Comparison of ENCODE assay signal across 27 mouse cellular contexts in the genomic region with DNA sequence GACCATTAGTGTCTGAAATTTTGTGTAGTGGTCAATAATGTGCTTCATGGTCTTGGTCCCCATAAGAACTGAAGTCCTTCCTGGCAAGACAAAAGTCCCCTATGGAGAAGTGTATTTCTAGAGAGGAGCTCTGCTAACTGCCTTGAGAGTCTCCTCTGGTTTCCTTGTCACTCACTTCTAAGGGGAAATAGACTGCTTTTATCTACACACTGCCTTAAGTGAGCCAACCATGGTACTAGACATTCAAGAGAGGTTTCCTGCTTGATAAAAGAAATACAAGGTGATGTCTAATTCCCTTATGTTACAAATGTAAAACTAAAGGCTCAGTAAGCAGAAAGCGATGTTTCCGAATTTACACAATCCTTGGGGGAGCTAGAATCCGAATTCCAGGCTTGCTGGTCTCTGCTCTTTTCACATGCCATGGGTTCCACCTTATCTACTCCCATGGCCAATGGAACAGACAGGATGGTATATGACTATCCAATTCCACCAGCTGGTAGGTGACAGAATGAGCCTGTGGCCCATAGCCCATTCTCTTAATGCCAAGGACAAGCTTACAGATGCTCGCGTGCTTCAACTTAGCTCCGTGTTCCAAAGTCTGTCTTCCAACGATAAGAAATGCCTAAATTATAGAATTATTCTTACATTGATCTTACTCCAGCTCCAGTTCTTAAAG.
DNase-seq lines count a peak whose midpoint lies in the region; ATAC-seq and TF ChIP-seq lines count a peak whose summit lies in the region.
"Had no signal": no experiment of that assay in that cellular context is flagged by ENCODE, and none has a peak within 500 bp of the region (broad histone marks: within the 10 kb centered on the region; RNA-seq: fewer than 3 reads in every experiment).

No protein-coding gene starts in this region.

- H3K4me2 ChIP-seq in forebrain, postnatal 0 days (ENCODE audit: low read depth) = no peak overlapping the region
- no peak overlapping the region for H3K4me2 ChIP-seq in forebrain, embryonic 14.5 days (ENCODE audit: low read length)
- H3K4me2 ChIP-seq: heart, embryonic 12.5 days; hindbrain, embryonic 13.5 days; liver, embryonic 12.5 days; midbrain, embryonic 11.5 days; stomach, embryonic 15.5 days had no signal

- H3K27ac ChIP-seq in forebrain, postnatal 0 days (ENCODE audit: low read depth, low read length) = no peak overlapping the region
- H3K27ac ChIP-seq in forebrain, embryonic 14.5 days (ENCODE audit: low read depth, low read length) = no peak overlapping the region
- H3K27ac ChIP-seq: heart, adult 2 months; hindbrain, embryonic 13.5 days; left cerebral cortex, adult 2 months; liver, embryonic 12.5 days; stomach, embryonic 15.5 days had no signal

- no peak overlapping the region for H3K4me3 ChIP-seq in forebrain, postnatal 0 days (ENCODE audit: low read depth, low read length)
- no peak overlapping the region for H3K4me3 ChIP-seq in forebrain, embryonic 14.5 days (ENCODE audit: low read depth, low read length)
- H3K4me3 ChIP-seq: heart, adult 2 months; heart, embryonic 12.5 days; hindbrain, embryonic 13.5 days; left cerebral cortex, adult 2 months; liver, embryonic 12.5 days; stomach, embryonic 15.5 days had no signal

- H3K9me3 ChIP-seq in forebrain, postnatal 0 days (ENCODE audit: low read length) = no peaks in the 10 kb centered on the region
- no peaks in the 10 kb centered on the region for H3K9me3 ChIP-seq in forebrain, embryonic 14.5 days (replicated peaks; ENCODE audit: control insufficient read depth, low read length)
- H3K9me3 ChIP-seq: heart, embryonic 12.5 days; hindbrain, embryonic 13.5 days; liver, embryonic 12.5 days; stomach, embryonic 15.5 days had no signal

- no peaks in the 10 kb centered on the region for H3K27me3 ChIP-seq in forebrain, postnatal 0 days (ENCODE audit: insufficient read depth, low read length)
- no peaks in the 10 kb centered on the region for H3K27me3 ChIP-seq in forebrain, embryonic 14.5 days (replicated peaks; ENCODE audit: control insufficient read depth, insufficient read depth, low read length)
- H3K27me3 ChIP-seq: CH12.LX; heart, embryonic 12.5 days; hindbrain, embryonic 13.5 days; liver, embryonic 12.5 days; stomach, embryonic 15.5 days had no signal

- no peak for TF ChIP-seq CTCF in forebrain, postnatal 0 days (IDR thresholded peaks at IDR 0.05; ENCODE audit: low read depth)

- no peak overlapping the region for H3K9ac ChIP-seq in forebrain, postnatal 0 days
- H3K9ac ChIP-seq in forebrain, embryonic 14.5 days (ENCODE audit: low read length) = no peak overlapping the region
- H3K9ac ChIP-seq: heart, embryonic 12.5 days; hindbrain, embryonic 13.5 days; liver, embryonic 12.5 days; liver, postnatal 0 days; stomach, embryonic 15.5 days had no signal

- ATAC-seq in forebrain, postnatal 0 days = peak; percentile 92
- ATAC-seq in forebrain, embryonic 14.5 days = no peak
- no peak for ATAC-seq in erythroid progenitor cell, adult 5-6 weeks (replicated peaks; ENCODE audit: low FRiP score, poor library complexity, severe bottlenecking)
- ATAC-seq: liver, embryonic 12.5 days; liver, postnatal 0 days; midbrain, embryonic 16.5 days; Patski had no signal

- H3K36me3 ChIP-seq in forebrain, postnatal 0 days (ENCODE audit: insufficient read depth) = no peaks in the 10 kb centered on the region
- no peaks in the 10 kb centered on the region for H3K36me3 ChIP-seq in forebrain, embryonic 14.5 days (ENCODE audit: control insufficient read depth, insufficient read depth, low read length)
- H3K36me3 ChIP-seq: heart, embryonic 12.5 days; hindbrain, embryonic 13.5 days; liver, embryonic 12.5 days; stomach, embryonic 15.5 days had no signal

- no peaks in the 10 kb centered on the region for H3K4me1 ChIP-seq in forebrain, postnatal 0 days (ENCODE audit: insufficient read depth)
- no peaks in the 10 kb centered on the region for H3K4me1 ChIP-seq in forebrain, embryonic 14.5 days (ENCODE audit: control insufficient read depth, insufficient read depth, low read length)
- H3K4me1 ChIP-seq: hindbrain, embryonic 13.5 days; stomach, embryonic 15.5 days had no signal

- DNase-seq in cerebellum, postnatal 10 days = peak; percentile 52 to 57
- no peak for DNase-seq in cerebellum, adult 11-12 months
- peak; percentile 80 for DNase-seq in forebrain, postnatal 0 days
- no peak for DNase-seq in forebrain, embryonic 14.5 days (ENCODE audit: low spot score)
- peak; percentile 49 to 70 for DNase-seq in right cerebral cortex, postnatal 10 days (ENCODE audit: low spot score in 2 of 2)
- DNase-seq in right cerebral cortex, postnatal 14 days = no peak
- DNase-seq in layer of hippocampus, postnatal 36 days = peak; percentile 9 to 14
- DNase-seq: adrenal gland, postnatal 10 days; cerebellum, adult 2 months; cerebellum, postnatal 36 days; heart, adult 2 months; heart, postnatal 4 days; kidney, adult 2 months; kidney, postnatal 36 days; left cerebral cortex, postnatal 4 days; liver, postnatal 0 days; lung, postnatal 36 days had no signal

- WGBS in forebrain, postnatal 0 days = 76% methylated on average over 7 of the region's 7 CpGs
- WGBS in forebrain, embryonic 14.5 days = 91% methylated on average over 7 of the region's 7 CpGs

Comparison
In these comparisons a context has a peak if more than half of its experiments do, and no peak if none do; other contexts are left out.
1. DNase-seq: peak in cerebellum, postnatal 10 days (2 of 2), forebrain, postnatal 0 days (single experiment), right cerebral cortex, postnatal 10 days (2 of 2) and layer of hippocampus, postnatal 36 days (2 of 2); none in cerebellum, adult 11-12 months (single experiment), forebrain, embryonic 14.5 days (single experiment) and right cerebral cortex, postnatal 14 days (single experiment).